Mouse (Mus musculus) heart, postnatal 0 days (tissue): Measurements from ENCODE around the gene Msrb1. TPM values are rescaled to one million over a fixed set of nuclear protein-coding genes. Genes with fewer than 3 reads are reported as not detected.

ENCODE experiments used
- ATAC-seq: fragments of 200-750 bp; cut with Nextera tagmentation; 2 replicates; pipeline ENCODE4 v1.8.0; 2017; ENCODE audit warnings: low read depth, moderate number of reproducible peaks, moderate library complexity; ENCODE audit not compliant: insufficient read depth
- DNase-seq: peaks from one replicate; pipeline ENCODE4 v3.0.0-alpha.2; 2016; ENCODE audit warnings: low spot score
- H3K27ac ChIP-seq: fragments of 300-500 bp; sonication (generic); 2 replicates; pipeline ENCODE4 v1.5.1; 2014; ENCODE audit warnings: low read depth, mild to moderate bottlenecking
- H3K27me3 ChIP-seq: fragments of 300-500 bp; sonication (generic); 2 replicates; pipeline ENCODE4 v1.6.1; 2014; ENCODE audit warnings: low read length, mixed read lengths; ENCODE audit not compliant: control insufficient read depth, insufficient read depth
- H3K36me3 ChIP-seq: fragments of 300-500 bp; sonication (generic); replicated peaks from 2 replicates; pipeline ENCODE4 v1.6.1; 2014; ENCODE audit warnings: low read length, mixed read lengths; ENCODE audit not compliant: control insufficient read depth, insufficient read depth
- H3K4me1 ChIP-seq: fragments of 300-500 bp; sonication (generic); 2 replicates; pipeline ENCODE4 v1.6.1; 2014; ENCODE audit warnings: antibody characterized with exemption; ENCODE audit not compliant: control insufficient read depth, insufficient read depth
- H3K4me2 ChIP-seq: fragments of 300-500 bp; sonication (generic); 2 replicates; pipeline ENCODE4 v1.6.1; 2014; ENCODE audit warnings: low read depth, mild to moderate bottlenecking, low read length, moderate library complexity
- H3K4me3 ChIP-seq: fragments of 300-500 bp; sonication (generic); 2 replicates; pipeline ENCODE4 v1.5.1; 2014; ENCODE audit warnings: low read depth, low read length
- H3K9ac ChIP-seq: fragments of 300-500 bp; sonication (generic); replicated peaks from 2 replicates; pipeline ENCODE4 v1.6.1; 2014; ENCODE audit warnings: low read depth, low read length, mixed read lengths
- H3K9me3 ChIP-seq: fragments of 300-500 bp; sonication (generic); replicated peaks from 2 replicates; pipeline ENCODE4 v1.6.1; 2016; ENCODE audit warnings: low read length; ENCODE audit not compliant: control insufficient read depth
- CTCF ChIP-seq: IDR thresholded peaks from 2 replicates; pipeline ENCODE4 v1.5.1; 2016; ENCODE audit warnings: antibody characterized with exemption, control low read depth, low read depth
- EP300 ChIP-seq: IDR thresholded peaks from 2 replicates; pipeline ENCODE4 v1.6.1; 2016; ENCODE audit warnings: antibody characterized with exemption, low read depth
- WGBS: fragments of 180-500 bp; shearing (Covaris S2); extraction: QIAGEN DNeasy Blood & Tissue Kit; methylation state at CpG from one replicate; pipeline ENCODE4 v1.1.7; 2014; 5-methylcytosine and 5-hydroxymethylcytosine counted together
- polyA plus RNA-seq: library from polyadenylated mRNA; unstranded; fragments of >200 nt; fragmentation: Nextera tagmentation; extraction: Ambion mirVana; gene quantifications from 2 replicates; pipeline ENCODE4 v1.2.1, GENCODE M21; 2015
- total RNA-seq: library from RNA; depleted of rRNA; stranded (reverse); fragments of >200 nt; gene quantifications from 2 replicates; pipeline ENCODE4 v1.2.3, GENCODE M21; 2014; ENCODE audit warnings: low replicate concordance

Msrb1 gene
- total and polyA plus RNA-seq, 2 experiments from 2014 or later = 28.5 to 55.7 TPM

DNA sequence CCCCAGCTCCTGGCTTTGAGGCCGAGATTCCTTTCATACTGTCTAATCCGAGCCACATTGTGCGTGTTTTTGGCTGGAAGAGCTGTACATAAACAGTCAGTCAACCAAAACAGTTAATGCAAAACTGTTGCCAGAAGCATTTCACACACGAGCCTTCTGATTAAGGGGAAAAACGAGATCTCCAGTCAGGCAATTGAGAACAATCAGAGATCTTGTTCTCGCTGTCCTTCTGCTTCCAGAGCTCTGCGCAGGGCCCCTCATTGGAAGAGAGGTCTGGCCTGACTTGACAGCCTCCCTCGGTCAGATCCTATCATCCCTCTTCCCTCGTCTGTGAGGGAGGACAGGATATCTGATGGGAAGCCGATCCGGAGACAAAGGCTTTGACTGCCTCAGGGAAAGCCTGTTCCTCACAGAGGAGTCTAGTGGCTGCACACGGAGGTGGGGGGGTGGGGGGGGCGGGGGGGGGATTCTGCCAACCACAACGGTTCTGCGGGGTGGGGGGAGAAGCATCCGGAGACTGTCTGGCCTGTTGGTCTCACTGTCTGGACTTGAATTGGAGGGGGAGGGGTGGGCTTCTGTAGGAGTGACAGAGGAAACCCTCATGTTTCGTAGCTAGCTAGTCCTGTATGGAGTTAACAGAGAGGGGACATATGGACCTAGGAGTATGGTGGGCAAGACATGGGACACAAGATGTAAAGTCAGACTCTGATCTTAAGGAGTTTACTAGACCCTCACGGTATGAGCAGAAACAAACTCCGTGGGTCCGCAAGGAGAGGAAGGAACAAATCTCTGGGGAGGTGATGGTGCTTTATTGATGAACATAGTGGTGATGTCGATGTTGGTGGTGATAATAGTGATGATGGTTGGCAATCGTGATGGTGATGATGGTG, 28.8 kb downstream of the Msrb1 start:
- Histone ChIP-seq H3K9ac (no peak overlapping the region), H3K27ac (no peak overlapping the region), H3K9me3 (no peaks in the 10 kb centered on the region), H3K27me3 (0 out of 2 replicates have a peak, but pooled peaks cover 6% of the 10 kb centered on the region), H3K4me3 (no peak overlapping the region), H3K36me3 (no peaks in the 10 kb centered on the region), H3K4me1 (no peaks in the 10 kb centered on the region), H3K4me2 (no peak overlapping the region)
- DNase-seq (no peak), ATAC-seq (no peak)
- TF ChIP-seq CTCF = no peak
- no peak for TF ChIP-seq EP300
- WGBS = 39% methylated on average over 22 of the region's 22 CpGs

DNA sequence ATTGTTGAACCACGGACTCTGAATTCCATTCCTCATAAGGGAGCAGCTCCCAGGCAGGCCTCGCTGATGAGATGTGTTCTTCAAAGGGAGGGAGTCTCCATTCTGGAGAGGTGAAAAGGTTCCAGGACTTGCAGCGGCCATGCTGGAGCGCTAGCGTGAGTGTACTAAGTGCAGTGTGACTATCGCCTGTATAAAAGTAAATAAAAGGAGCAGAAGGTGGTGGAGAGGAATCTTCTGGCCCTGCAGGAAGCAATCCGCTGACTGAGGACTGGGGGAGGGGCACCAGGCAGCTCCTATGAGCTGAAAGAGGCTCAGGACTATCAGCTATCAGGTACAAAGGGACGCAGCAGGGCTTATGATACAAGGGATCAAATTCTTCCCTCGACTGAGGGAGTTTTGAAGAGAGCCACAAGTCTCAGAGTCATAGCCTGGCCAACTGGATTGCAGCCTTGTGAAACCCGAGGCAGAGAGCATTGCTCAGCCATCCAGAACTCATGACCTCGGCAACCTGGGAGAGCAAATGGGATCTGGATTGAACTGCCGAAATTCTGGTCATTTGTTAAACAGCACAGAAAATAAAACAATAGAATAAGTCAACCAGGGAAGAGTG, 29.9 kb downstream of the Msrb1 start:
- H3K4me3 ChIP-seq = no peak overlapping the region
- no peak for ATAC-seq
- H3K9ac ChIP-seq = no peak overlapping the region
- 0 out of 2 replicates have a peak, but pooled peaks cover 6% of the 10 kb centered on the region for H3K27me3 ChIP-seq
- no peaks in the 10 kb centered on the region for H3K4me1 ChIP-seq
- H3K27ac ChIP-seq = no peak overlapping the region
- TF ChIP-seq CTCF (no peak), EP300 (no peak)
- no peaks in the 10 kb centered on the region for H3K36me3 ChIP-seq
- H3K9me3 ChIP-seq = no peaks in the 10 kb centered on the region
- WGBS = 29% methylated on average over 12 of the region's 12 CpGs
- no peak overlapping the region for H3K4me2 ChIP-seq
- DNase-seq = no peak

- Histone ChIP-seq H3K4me2 (no peak overlapping the region), H3K27me3 (0 out of 2 replicates have a peak, but pooled peaks cover 6% of the 10 kb centered on the region), H3K27ac (no peak overlapping the region), H3K9me3 (no peaks in the 10 kb centered on the region), H3K4me3 (no peak overlapping the region), H3K9ac (no peak overlapping the region), H3K36me3 (no peaks in the 10 kb centered on the region), H3K4me1 (no peaks in the 10 kb centered on the region)
- no peak for TF ChIP-seq CTCF
- TF ChIP-seq EP300 = no peak
- 52% methylated on average over 3 of the region's 3 CpGs for WGBS
- ATAC-seq (no peak), DNase-seq (no peak)
Measured at GRCm38 (mm10) chr17:24769146-24769545, 32.7 kb downstream of the Msrb1 start.

DNA sequence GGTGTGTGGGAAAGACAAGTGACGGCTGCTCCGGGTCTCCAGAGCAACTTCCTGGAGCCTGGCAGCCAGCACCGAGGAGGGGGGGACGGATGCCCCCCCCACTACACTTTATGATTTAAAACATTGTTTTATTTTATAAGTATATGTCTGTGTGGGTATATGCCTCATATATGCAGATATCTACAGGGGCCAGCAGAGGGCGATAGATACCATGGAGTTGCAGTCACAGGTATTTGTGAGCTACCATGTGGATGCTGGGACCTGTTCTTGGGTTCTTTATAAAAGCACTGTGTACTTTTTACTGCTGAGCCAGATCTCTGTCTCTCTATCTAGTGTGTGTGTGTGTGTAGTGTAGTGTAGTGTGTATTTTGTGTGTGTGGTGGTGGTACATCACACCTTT, 36.8 kb downstream of the Msrb1 start:
- Histone ChIP-seq H3K4me1 (no peaks in the 10 kb centered on the region), H3K36me3 (no peaks in the 10 kb centered on the region), H3K4me3 (no peak overlapping the region), H3K9me3 (no peaks in the 10 kb centered on the region), H3K27ac (no peak overlapping the region), H3K9ac (no peak overlapping the region), H3K27me3 (0 out of 2 replicates have a peak, but pooled peaks cover 6% of the 10 kb centered on the region), H3K4me2 (no peak overlapping the region)
- 0 out of 2 replicates have a peak, but pooled peaks have one; percentile 2 for TF ChIP-seq CTCF
- TF ChIP-seq EP300 = no peak
- ATAC-seq = no peak
- DNase-seq = no peak
- 77% methylated on average over 5 of the region's 5 CpGs for WGBS

DNA sequence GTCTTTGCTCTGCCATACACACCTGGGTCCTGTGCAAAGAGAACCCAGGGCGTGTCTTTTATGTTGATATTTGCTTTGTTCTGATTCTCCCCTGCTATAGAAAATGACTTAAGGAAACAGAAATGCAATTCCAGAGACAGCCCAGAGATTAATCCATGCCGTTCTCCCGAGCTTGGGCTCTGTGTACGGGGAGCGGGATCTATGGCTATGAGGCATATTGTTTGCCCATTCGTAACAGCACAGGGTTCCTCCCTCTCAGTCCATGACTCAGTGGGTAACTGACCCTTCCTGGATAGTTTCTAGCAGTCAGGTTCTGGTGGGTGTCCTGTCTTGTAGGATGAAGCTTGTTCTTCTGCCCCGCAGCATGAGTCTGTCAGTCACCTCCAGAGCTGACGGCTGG, 38.7 kb downstream of the Msrb1 start:
- 74% methylated on average over 8 of the region's 8 CpGs for WGBS
- H3K4me3 ChIP-seq = no peak overlapping the region
- H3K36me3 ChIP-seq = no peaks in the 10 kb centered on the region
- no peak overlapping the region for H3K9ac ChIP-seq
- H3K9me3 ChIP-seq = no peaks in the 10 kb centered on the region
- H3K27me3 ChIP-seq = no peaks in the 10 kb centered on the region
- DNase-seq (no peak), ATAC-seq (no peak)
- H3K4me2 ChIP-seq = no peak overlapping the region
- no peak overlapping the region for H3K27ac ChIP-seq
- no peaks in the 10 kb centered on the region for H3K4me1 ChIP-seq
- TF ChIP-seq EP300 (no peak), CTCF (no peak)
